Mouse (Mus musculus): Measurements from ENCODE around the gene Cnksr3. TPM values are rescaled to one million over a fixed set of nuclear protein-coding genes. Genes with fewer than 3 reads are reported as not detected.

Cnksr3 gene
- polyA plus RNA-seq, 1 experiment from 2014 or later, result 6.5 TPM

DNA sequence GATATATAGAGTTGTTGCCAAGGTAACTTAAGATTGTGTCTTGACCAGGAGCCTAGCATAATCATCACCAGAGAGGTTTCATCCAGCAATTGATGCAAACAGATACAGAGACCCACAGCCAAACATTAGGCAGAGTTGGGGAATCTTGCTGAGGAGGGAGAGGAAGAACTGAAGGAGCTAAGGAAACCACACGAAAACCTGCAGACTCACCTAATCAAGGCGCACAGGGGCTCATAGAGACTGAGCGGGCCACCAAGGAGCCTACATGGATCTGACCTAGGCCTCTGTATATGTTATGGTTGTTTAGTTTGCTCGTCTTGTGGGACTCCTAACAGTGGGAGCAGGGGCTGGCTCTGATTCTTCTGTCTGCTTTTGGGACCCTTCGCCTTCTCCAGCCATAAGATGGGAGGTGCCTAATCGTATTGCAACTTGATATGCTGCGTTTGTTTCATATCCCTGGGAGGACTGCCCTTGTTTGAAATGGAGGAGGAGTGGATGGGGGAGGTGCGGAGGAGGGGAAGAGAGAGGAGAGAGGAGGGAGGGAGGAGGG, 135.3 kb downstream of the Cnksr3 start:
- Histone ChIP-seq H3K4me3 (ENCODE audit: control insufficient read depth in 1 of 2, insufficient read depth in 1 of 2, low read depth in 1 of 2, low read length in 2 of 2) (no peak overlapping the region), H3K9ac (ENCODE audit: low read length) (peak overlapping the region; percentile 17; the same call in 1 of the 2 replicates), H3K4me1 (ENCODE audit: control insufficient read depth in 2 of 2, insufficient read depth in 2 of 2, low read length in 2 of 2) (no peaks in the 10 kb centered on the region), H3K9me3 (ENCODE audit: control insufficient read depth, low read length) (no peaks in the 10 kb centered on the region), H3K27me3 (ENCODE audit: control insufficient read depth, insufficient read depth, low read length) (no peaks in the 10 kb centered on the region), H3K36me3 (ENCODE audit: control insufficient read depth, insufficient read depth, low read length) (no peaks in the 10 kb centered on the region), H3K27ac (replicated peaks in 1 of 2; ENCODE audit: control insufficient read depth in 1 of 2, insufficient read depth in 1 of 2, low read depth in 2 of 2, low read length in 2 of 2) (no peak overlapping the region), H3K4me2 (ENCODE audit: low read length) (peak overlapping the region; percentile 36; the same call in 1 of the 2 replicates)
- ATAC-seq (ENCODE audit: insufficient number of reproducible peaks, insufficient read depth, low FRiP score, low read depth), result no peak
- 57% methylated on average over 7 of the region's 8 CpGs for WGBS

DNA sequence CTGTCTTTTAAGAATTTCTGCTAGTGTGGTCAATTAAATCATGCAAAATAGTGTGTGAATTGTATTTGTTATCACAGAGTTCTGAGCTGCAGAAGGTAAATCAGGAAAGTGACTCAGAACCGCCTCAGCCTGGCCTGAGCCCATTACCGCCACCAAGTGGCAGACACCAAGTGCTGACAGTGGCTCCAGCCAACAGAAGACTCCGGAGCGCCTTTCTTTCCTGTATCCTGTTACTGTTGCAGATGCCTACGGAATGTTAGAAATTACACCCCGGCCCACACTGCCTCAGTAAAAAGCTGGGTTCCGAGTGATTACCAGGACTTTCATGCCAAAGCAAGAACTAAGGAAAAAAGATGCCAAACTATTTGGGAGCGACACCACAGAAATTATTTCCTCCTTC, 135.8 kb downstream of the Cnksr3 start:
- Histone ChIP-seq H3K27ac (replicated peaks in 1 of 2; ENCODE audit: control insufficient read depth in 1 of 2, insufficient read depth in 1 of 2, low read depth in 2 of 2, low read length in 2 of 2) (no peak overlapping the region), H3K4me1 (ENCODE audit: control insufficient read depth in 2 of 2, insufficient read depth in 2 of 2, low read length in 2 of 2) (no peaks in the 10 kb centered on the region), H3K9me3 (ENCODE audit: control insufficient read depth, low read length) (no peaks in the 10 kb centered on the region), H3K4me2 (ENCODE audit: low read length) (peak overlapping the region; percentile 36), H3K4me3 (ENCODE audit: control insufficient read depth in 1 of 2, insufficient read depth in 1 of 2, low read depth in 1 of 2, low read length in 2 of 2) (no peak overlapping the region), H3K9ac (ENCODE audit: low read length) (peak overlapping the region; percentile 17; the same call in 1 of the 2 replicates), H3K36me3 (ENCODE audit: control insufficient read depth, insufficient read depth, low read length) (no peaks in the 10 kb centered on the region), H3K27me3 (ENCODE audit: control insufficient read depth, insufficient read depth, low read length) (no peaks in the 10 kb centered on the region)
- ATAC-seq (ENCODE audit: insufficient number of reproducible peaks, insufficient read depth, low FRiP score, low read depth), result peak; percentile 39; the same call in 1 of the 2 replicates
- 8% methylated on average over 8 of the region's 8 CpGs for WGBS

DNA sequence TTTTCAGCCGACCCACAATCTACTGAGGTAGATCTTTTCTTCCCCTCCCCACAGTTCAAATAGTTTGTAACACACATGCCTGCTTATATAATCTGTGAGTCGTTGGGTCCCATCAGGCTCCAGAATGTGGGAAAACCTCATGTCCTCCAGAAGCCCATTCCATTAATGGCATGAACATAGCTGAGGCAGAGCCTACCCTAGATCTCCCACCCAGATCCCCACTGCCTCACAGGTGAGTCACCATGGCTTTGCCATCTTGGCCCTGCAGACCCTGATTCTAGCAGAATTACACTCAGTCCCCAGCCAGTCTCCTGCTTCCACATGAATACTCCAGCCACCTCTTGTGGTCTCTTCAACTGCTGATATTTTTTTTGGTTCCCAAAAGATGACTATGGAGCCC, 136.4 kb downstream of the Cnksr3 start:
- no peaks in the 10 kb centered on the region for H3K27me3 ChIP-seq (ENCODE audit: control insufficient read depth, insufficient read depth, low read length)
- no peak for ATAC-seq (ENCODE audit: insufficient number of reproducible peaks, insufficient read depth, low FRiP score, low read depth)
- H3K27ac ChIP-seq (replicated peaks in 1 of 2; ENCODE audit: control insufficient read depth in 1 of 2, insufficient read depth in 1 of 2, low read depth in 2 of 2, low read length in 2 of 2), result no peak overlapping the region
- H3K4me2 ChIP-seq (ENCODE audit: low read length), result no peak overlapping the region
- no peaks in the 10 kb centered on the region for H3K4me1 ChIP-seq (ENCODE audit: control insufficient read depth in 2 of 2, insufficient read depth in 2 of 2, low read length in 2 of 2)
- no peak overlapping the region for H3K9ac ChIP-seq (ENCODE audit: low read length)
- no peaks in the 10 kb centered on the region for H3K9me3 ChIP-seq (ENCODE audit: control insufficient read depth, low read length)
- H3K4me3 ChIP-seq (ENCODE audit: control insufficient read depth in 1 of 2, insufficient read depth in 1 of 2, low read depth in 1 of 2, low read length in 2 of 2), result no peak overlapping the region
- WGBS, result 86% methylated on average over 2 of the region's 2 CpGs
- H3K36me3 ChIP-seq (ENCODE audit: control insufficient read depth, insufficient read depth, low read length), result no peaks in the 10 kb centered on the region

DNA sequence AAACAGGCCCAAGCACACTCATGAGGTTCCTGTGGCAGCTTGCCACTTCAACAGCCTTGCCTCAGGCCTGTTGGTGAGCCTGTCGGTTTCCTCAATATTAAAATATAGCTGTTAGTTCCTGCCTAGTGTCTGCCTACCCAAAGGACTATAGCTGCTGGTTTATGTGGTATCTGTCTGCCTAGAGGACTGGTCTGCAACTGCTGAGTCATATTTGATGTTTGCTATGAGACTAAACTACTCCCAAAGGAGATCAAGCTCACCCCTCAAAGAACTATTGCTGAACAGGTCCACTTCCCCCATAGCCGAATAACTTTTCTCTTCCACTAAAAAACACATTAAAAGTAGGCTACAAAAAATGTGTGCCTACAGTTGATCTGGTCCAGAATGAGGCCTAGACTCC, 137.8 kb downstream of the Cnksr3 start:
- no peaks in the 10 kb centered on the region for H3K9me3 ChIP-seq (ENCODE audit: control insufficient read depth, low read length)
- no peaks in the 10 kb centered on the region for H3K27me3 ChIP-seq (ENCODE audit: control insufficient read depth, insufficient read depth, low read length)
- WGBS, result 84% methylated on average over 2 of the region's 2 CpGs
- ATAC-seq (ENCODE audit: insufficient number of reproducible peaks, insufficient read depth, low FRiP score, low read depth), result no peak
- no peak overlapping the region for H3K4me3 ChIP-seq (ENCODE audit: control insufficient read depth in 1 of 2, insufficient read depth in 1 of 2, low read depth in 1 of 2, low read length in 2 of 2)
- H3K4me1 ChIP-seq (ENCODE audit: control insufficient read depth in 2 of 2, insufficient read depth in 2 of 2, low read length in 2 of 2), result no peaks in the 10 kb centered on the region
- no peak overlapping the region for H3K4me2 ChIP-seq (ENCODE audit: low read length)
- no peak overlapping the region for H3K27ac ChIP-seq (replicated peaks in 1 of 2; ENCODE audit: control insufficient read depth in 1 of 2, insufficient read depth in 1 of 2, low read depth in 2 of 2, low read length in 2 of 2)
- no peaks in the 10 kb centered on the region for H3K36me3 ChIP-seq (ENCODE audit: control insufficient read depth, insufficient read depth, low read length)
- no peak overlapping the region for H3K9ac ChIP-seq (ENCODE audit: low read length)

DNA sequence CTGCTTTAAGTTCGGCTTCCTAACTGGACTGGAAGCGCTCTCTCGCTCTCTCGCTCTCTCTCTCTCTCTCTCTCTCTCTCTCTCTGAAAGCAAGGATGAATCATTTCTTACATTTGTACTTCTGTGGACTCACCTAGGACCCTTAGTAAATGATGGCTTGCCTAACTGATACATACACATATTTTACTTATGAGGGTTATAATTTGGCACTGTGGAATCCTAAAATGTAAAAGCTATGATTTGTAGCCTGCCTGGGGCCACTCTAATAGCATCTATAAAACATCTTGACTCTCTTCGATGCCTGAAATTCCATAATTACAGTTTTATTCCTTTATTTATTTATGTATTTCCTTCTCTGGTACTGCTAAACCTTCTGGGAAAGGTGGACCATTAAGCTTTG, 141.1 kb downstream of the Cnksr3 start:
- Histone ChIP-seq H3K4me1 (ENCODE audit: control insufficient read depth in 2 of 2, insufficient read depth in 2 of 2, low read length in 2 of 2) (no peaks in the 10 kb centered on the region), H3K27ac (replicated peaks in 1 of 2; ENCODE audit: control insufficient read depth in 1 of 2, insufficient read depth in 1 of 2, low read depth in 2 of 2, low read length in 2 of 2) (no peak overlapping the region), H3K9ac (ENCODE audit: low read length) (no peak overlapping the region), H3K9me3 (ENCODE audit: control insufficient read depth, low read length) (no peaks in the 10 kb centered on the region), H3K4me2 (ENCODE audit: low read length) (no peak overlapping the region), H3K27me3 (ENCODE audit: control insufficient read depth, insufficient read depth, low read length) (no peaks in the 10 kb centered on the region), H3K36me3 (ENCODE audit: control insufficient read depth, insufficient read depth, low read length) (no peaks in the 10 kb centered on the region), H3K4me3 (ENCODE audit: control insufficient read depth in 1 of 2, insufficient read depth in 1 of 2, low read depth in 1 of 2, low read length in 2 of 2) (no peak overlapping the region)
- ATAC-seq (ENCODE audit: insufficient number of reproducible peaks, insufficient read depth, low FRiP score, low read depth), result no peak
- WGBS, result 81% methylated on average over 5 of the region's 5 CpGs

DNA sequence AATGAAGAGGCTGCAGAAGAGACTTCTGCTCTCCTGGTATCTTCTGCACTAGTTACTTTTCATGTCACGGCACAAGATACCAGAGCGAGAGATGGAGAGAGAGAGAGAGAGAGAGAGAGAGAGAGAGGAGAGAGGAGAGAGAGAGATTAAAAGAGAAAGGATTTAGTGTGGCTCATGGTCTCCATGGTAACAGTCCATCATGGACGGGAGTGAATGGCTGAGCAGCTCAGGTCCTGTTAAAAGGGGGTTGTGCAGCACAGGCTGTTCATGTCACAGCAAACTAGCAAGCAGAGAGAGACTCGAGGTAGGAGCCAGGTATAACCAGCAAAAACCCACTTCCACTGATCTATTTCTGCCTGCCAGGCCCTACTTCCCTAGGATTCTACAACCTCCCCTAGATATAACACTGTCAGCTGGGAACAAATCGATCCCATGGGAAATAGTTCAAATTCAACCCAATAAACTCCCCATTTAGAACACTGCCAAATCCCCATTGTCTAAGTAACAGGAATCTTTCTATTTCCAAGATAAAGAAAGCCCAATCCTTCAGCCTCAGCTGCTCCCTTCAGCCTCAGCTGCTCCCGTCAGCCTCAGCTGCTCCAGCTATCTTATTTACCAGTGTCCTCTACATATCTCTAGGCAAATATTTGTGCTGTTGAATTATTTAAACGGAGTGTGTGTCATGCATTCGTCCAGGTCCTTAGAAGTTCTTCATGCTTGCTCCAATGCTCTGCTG, 141.8 kb downstream of the Cnksr3 start:
- H3K9ac ChIP-seq (ENCODE audit: low read length), result no peak overlapping the region
- ATAC-seq (ENCODE audit: insufficient number of reproducible peaks, insufficient read depth, low FRiP score, low read depth), result no peak
- H3K9me3 ChIP-seq (ENCODE audit: control insufficient read depth, low read length), result no peaks in the 10 kb centered on the region
- 61% methylated on average over 8 of the region's 8 CpGs for WGBS
- H3K4me1 ChIP-seq (ENCODE audit: control insufficient read depth in 2 of 2, insufficient read depth in 2 of 2, low read length in 2 of 2), result no peaks in the 10 kb centered on the region
- H3K27ac ChIP-seq (replicated peaks in 1 of 2; ENCODE audit: control insufficient read depth in 1 of 2, insufficient read depth in 1 of 2, low read depth in 2 of 2, low read length in 2 of 2), result no peak overlapping the region
- no peak overlapping the region for H3K4me3 ChIP-seq (ENCODE audit: control insufficient read depth in 1 of 2, insufficient read depth in 1 of 2, low read depth in 1 of 2, low read length in 2 of 2)
- H3K36me3 ChIP-seq (ENCODE audit: control insufficient read depth, insufficient read depth, low read length), result no peaks in the 10 kb centered on the region
- H3K27me3 ChIP-seq (ENCODE audit: control insufficient read depth, insufficient read depth, low read length), result no peaks in the 10 kb centered on the region
- H3K4me2 ChIP-seq (ENCODE audit: low read length), result no peak overlapping the region

DNA sequence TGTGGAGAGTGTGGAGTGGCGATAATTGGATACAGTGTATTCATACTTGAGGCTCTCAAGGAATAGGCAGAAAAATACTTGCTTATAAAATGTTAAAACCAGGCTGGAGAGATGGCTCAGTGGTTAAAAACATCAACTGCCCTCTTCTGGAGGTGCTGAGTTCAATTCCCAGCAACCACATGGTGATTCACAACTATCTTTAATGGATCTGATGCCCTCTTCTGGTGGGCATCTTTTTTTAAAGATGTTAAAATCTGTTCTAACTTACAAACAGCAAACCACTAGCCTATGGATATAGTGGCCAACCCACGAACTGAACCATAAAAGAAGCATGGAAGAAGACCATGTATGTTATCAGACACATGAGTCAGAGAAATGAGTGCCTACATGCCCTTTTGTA, 142.9 kb downstream of the Cnksr3 start:
- H3K27me3 ChIP-seq (ENCODE audit: control insufficient read depth, insufficient read depth, low read length), result no peaks in the 10 kb centered on the region
- WGBS, result 78% methylated on average over 2 of the region's 2 CpGs
- H3K9ac ChIP-seq (ENCODE audit: low read length), result no peak overlapping the region
- no peak overlapping the region for H3K27ac ChIP-seq (replicated peaks in 1 of 2; ENCODE audit: control insufficient read depth in 1 of 2, insufficient read depth in 1 of 2, low read depth in 2 of 2, low read length in 2 of 2)
- H3K9me3 ChIP-seq (ENCODE audit: control insufficient read depth, low read length), result no peaks in the 10 kb centered on the region
- no peak overlapping the region for H3K4me3 ChIP-seq (ENCODE audit: control insufficient read depth in 1 of 2, insufficient read depth in 1 of 2, low read depth in 1 of 2, low read length in 2 of 2)
- H3K36me3 ChIP-seq (ENCODE audit: control insufficient read depth, insufficient read depth, low read length), result no peaks in the 10 kb centered on the region
- no peaks in the 10 kb centered on the region for H3K4me1 ChIP-seq (ENCODE audit: control insufficient read depth in 2 of 2, insufficient read depth in 2 of 2, low read length in 2 of 2)
- H3K4me2 ChIP-seq (ENCODE audit: low read length), result no peak overlapping the region
- ATAC-seq (ENCODE audit: insufficient number of reproducible peaks, insufficient read depth, low FRiP score, low read depth), result no peak
